Mouse (Mus musculus): ENCODE data around the gene Cop1. TPM values are rescaled to one million over a fixed set of nuclear protein-coding genes. Genes with fewer than 3 reads are reported as not detected.

Cop1 gene
- total and polyA plus RNA-seq, 3 experiments, result 28.3 to 95.1 (median 83.8) TPM

DNA sequence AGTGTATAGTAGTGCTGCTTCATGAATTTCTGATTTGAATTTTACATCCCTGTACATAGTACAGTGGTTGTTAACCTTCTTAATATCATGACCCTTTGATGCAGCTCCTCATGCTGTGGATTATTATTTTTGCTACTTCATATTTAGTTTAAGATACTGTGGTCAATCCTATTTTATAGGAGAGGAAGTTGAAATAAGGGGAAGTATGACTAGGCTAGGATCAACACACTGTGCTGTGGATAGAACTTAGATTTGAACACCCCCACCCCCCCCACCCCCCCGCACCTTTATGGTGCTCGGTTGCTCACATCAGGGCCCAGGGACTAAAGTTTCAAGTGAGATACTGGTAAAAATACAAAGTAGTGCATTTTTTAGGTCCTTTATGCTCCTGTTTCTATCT lies 58.7 kb downstream of the Cop1 start:
- Histone ChIP-seq H3K4me1 (ENCODE audit: control insufficient read depth in 1 of 2, insufficient read depth in 2 of 2, low read length in 2 of 2) (no peaks in the 10 kb centered on the region), H3K4me3 (ENCODE audit: control insufficient read depth in 1 of 2, insufficient read depth in 1 of 2, low read depth in 2 of 2, low read length in 2 of 2) (no peak overlapping the region), H3K27ac (ENCODE audit: control insufficient read depth, low read depth, low read length) (no peak overlapping the region), H3K9ac (ENCODE audit: control insufficient read depth, low read depth, low read length, poor library complexity, severe bottlenecking) (no peak overlapping the region), H3K79me2 (ENCODE audit: control insufficient read depth, insufficient read depth, low read length, poor library complexity) (no peaks in the 10 kb centered on the region), H3K36me3 (ENCODE audit: control insufficient read depth in 1 of 2, insufficient read depth in 2 of 2, low read length in 2 of 2) (peaks cover 0 to 43% of the 10 kb centered on the region in 2 experiments; a peak in 2 of 4 replicates), H3K9me3 (replicated peaks; ENCODE audit: insufficient read depth, low read length) (no peaks in the 10 kb centered on the region), H3K27me3 (ENCODE audit: control insufficient read depth in 1 of 2, insufficient read depth in 2 of 2, low read length in 2 of 2) (no peaks in the 10 kb centered on the region)
- TF ChIP-seq POLR2AphosphoS5 (IDR thresholded peaks at IDR 0.05; ENCODE audit: borderline replicate concordance, low read depth, low read length), result no peak
- TF ChIP-seq MEF2A (IDR thresholded peaks at IDR 0.05; ENCODE audit: extremely low read depth, insufficient replicate concordance, low read depth, low read length, poor library complexity, severe bottlenecking), result no peak
- TF ChIP-seq JUND (IDR thresholded peaks at IDR 0.05; ENCODE audit: low read depth, low read length), result no peak
- no peak for TF ChIP-seq POLR2A (IDR thresholded peaks at IDR 0.05; ENCODE audit: control insufficient read depth in 1 of 2, insufficient read depth in 1 of 2, low read depth in 1 of 2, low read length in 2 of 2, poor library complexity in 1 of 2)
- TF ChIP-seq MAZ (IDR thresholded peaks at IDR 0.05; ENCODE audit: low read depth, low read length), result no peak
- no peak for TF ChIP-seq ZMIZ1 (IDR thresholded peaks at IDR 0.05; ENCODE audit: low read depth, low read length)
- no peak for TF ChIP-seq CHD2 (IDR thresholded peaks at IDR 0.05; ENCODE audit: low read length)
- no peak for TF ChIP-seq TAL1 (IDR thresholded peaks at IDR 0.05; ENCODE audit: low read length)
- TF ChIP-seq MYC (IDR thresholded peaks at IDR 0.05; ENCODE audit: low read depth, low read length), result no peak
- no peak for TF ChIP-seq HCFC1 (IDR thresholded peaks at IDR 0.05; ENCODE audit: low read depth, low read length)
- no peak for TF ChIP-seq RAD21 (IDR thresholded peaks at IDR 0.05; ENCODE audit: low read depth, low read length)
- no peak for TF ChIP-seq CHD1 (IDR thresholded peaks at IDR 0.05; ENCODE audit: low read depth, low read length)
- no peak for TF ChIP-seq USF1 (IDR thresholded peaks at IDR 0.05; ENCODE audit: low read depth, low read length)
- no peak for TF ChIP-seq ETS1 (IDR thresholded peaks at IDR 0.05; ENCODE audit: low read depth, low read length)
- peak; percentile 23 for DNase-seq (ENCODE audit: low read depth, low spot score)

DNA sequence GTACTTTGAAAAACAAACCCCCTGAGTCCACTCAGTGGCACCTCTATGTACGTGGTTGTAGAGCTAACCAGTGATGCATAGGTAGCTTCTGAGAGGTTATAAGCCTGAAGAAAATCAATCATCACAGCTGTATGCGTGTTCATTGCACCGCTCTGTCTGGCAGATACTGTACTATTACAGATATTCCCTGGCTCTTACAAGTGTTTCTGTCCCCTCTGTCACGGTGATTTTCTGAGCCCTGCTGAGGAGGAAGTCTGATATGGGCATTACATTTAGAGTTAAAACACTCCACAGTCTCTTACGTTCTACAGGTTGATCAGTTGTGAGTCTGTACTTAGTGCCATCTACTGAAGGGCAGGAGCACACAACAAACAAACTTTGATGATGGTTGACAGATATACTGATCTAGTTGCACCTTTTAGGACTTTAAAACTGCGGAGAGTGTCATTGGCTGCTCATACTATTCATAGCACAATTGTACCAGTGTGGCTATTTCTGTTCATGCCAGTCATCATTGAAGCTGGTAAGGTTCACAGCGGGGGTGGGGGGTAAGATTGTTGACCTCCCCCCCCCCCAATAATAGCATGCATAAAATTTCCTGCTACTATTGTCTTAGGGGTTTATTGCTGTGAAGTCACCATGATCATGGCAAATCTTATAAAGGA lies 69.4 kb downstream of the Cop1 start:
- Histone ChIP-seq H3K9me3 (replicated peaks; ENCODE audit: insufficient read depth, low read length) (no peaks in the 10 kb centered on the region), H3K27ac (ENCODE audit: control insufficient read depth, low read depth, low read length) (no peak overlapping the region), H3K79me2 (ENCODE audit: control insufficient read depth, insufficient read depth, low read length, poor library complexity) (no peaks in the 10 kb centered on the region), H3K27me3 (ENCODE audit: control insufficient read depth in 1 of 2, insufficient read depth in 2 of 2, low read length in 2 of 2) (no peaks in the 10 kb centered on the region), H3K4me3 (ENCODE audit: control insufficient read depth in 1 of 2, insufficient read depth in 1 of 2, low read depth in 2 of 2, low read length in 2 of 2) (no peak overlapping the region), H3K4me1 (ENCODE audit: control insufficient read depth in 1 of 2, insufficient read depth in 2 of 2, low read length in 2 of 2) (peaks cover 2 to 6% of the 10 kb centered on the region in 2 experiments), H3K36me3 (ENCODE audit: control insufficient read depth in 1 of 2, insufficient read depth in 2 of 2, low read length in 2 of 2) (peaks cover 0 to 17% of the 10 kb centered on the region in 2 experiments), H3K9ac (ENCODE audit: control insufficient read depth, low read depth, low read length, poor library complexity, severe bottlenecking) (no peak overlapping the region)
- no peak for DNase-seq (ENCODE audit: low read depth, low spot score)
- TF ChIP-seq RAD21 (IDR thresholded peaks at IDR 0.05; ENCODE audit: low read depth, low read length) (no peak), CHD2 (IDR thresholded peaks at IDR 0.05; ENCODE audit: low read length) (no peak), MXI1 (IDR thresholded peaks at IDR 0.05; ENCODE audit: low read depth, low read length) (no peak), GABPA (IDR thresholded peaks at IDR 0.05; ENCODE audit: low read depth, low read length) (no peak), HCFC1 (IDR thresholded peaks at IDR 0.05; ENCODE audit: low read depth, low read length) (no peak), E2F4 (IDR thresholded peaks at IDR 0.05; ENCODE audit: borderline replicate concordance, low read depth, low read length) (no peak), CHD1 (IDR thresholded peaks at IDR 0.05; ENCODE audit: low read depth, low read length) (no peak), MAFK (IDR thresholded peaks at IDR 0.05; ENCODE audit: borderline replicate concordance, low read depth, low read length) (no peak), EP300 (IDR thresholded peaks at IDR 0.05; ENCODE audit: low read depth in 1 of 2, low read length in 2 of 2) (no peak), ZMIZ1 (IDR thresholded peaks at IDR 0.05; ENCODE audit: low read depth, low read length) (no peak), ZC3H11A (IDR thresholded peaks at IDR 0.05; ENCODE audit: low read depth, low read length) (no peak), USF1 (IDR thresholded peaks at IDR 0.05; ENCODE audit: low read depth, low read length) (no peak), TCF12 (IDR thresholded peaks at IDR 0.05; ENCODE audit: low read depth, low read length) (no peak), MEF2A (IDR thresholded peaks at IDR 0.05; ENCODE audit: extremely low read depth, insufficient replicate concordance, low read depth, low read length, poor library complexity, severe bottlenecking) (no peak), JUND (IDR thresholded peaks at IDR 0.05; ENCODE audit: low read depth, low read length) (no peak)

Measured in MEL (cell line).